Mouse (Mus musculus) MEL (cell line): Measurements from ENCODE around the gene Mtmr4. TPM values are rescaled to one million over a fixed set of nuclear protein-coding genes. Genes with fewer than 3 reads are reported as not detected.
A peak's percentile ranks its signal among the peaks of the same experiment; 100 is the strongest.

Source experiments
- DNase-seq: peaks from one replicate; pipeline ENCODE4 v3.0.0; 2011; ENCODE audit warnings: low read depth, low spot score
- H3K27ac ChIP-seq: 2 replicates; pipeline ENCODE4 v1.5.1; 2012; ENCODE audit warnings: low read depth, mild to moderate bottlenecking, control low read depth, low read length, moderate library complexity; ENCODE audit not compliant: control insufficient read depth
- H3K27me3 ChIP-seq, 2 experiments: fragments of 150-350 bp in 1 of 2; sonication (generic) in 1 of 2; 2 replicates each; pipeline ENCODE4 v1.6.1; 2012; ENCODE audit warnings: low read length in 2 of 2, mild to moderate bottlenecking in 2 of 2, improper control_type of control experiment in 1 of 2, moderate library complexity in 1 of 2; ENCODE audit not compliant: insufficient read depth in 2 of 2, control insufficient read depth in 1 of 2
- H3K36me3 ChIP-seq, 2 experiments: 2 replicates each; pipeline ENCODE4 v1.6.1; 2012 to 2014; ENCODE audit warnings: low read length in 2 of 2, improper control_type of control experiment in 1 of 2, inconsistent platforms in 1 of 2, mild to moderate bottlenecking in 1 of 2; ENCODE audit not compliant: insufficient read depth in 2 of 2, control insufficient read depth in 1 of 2
- H3K4me1 ChIP-seq, 2 experiments: fragments of 150-350 bp in 1 of 2; sonication (generic) in 1 of 2; 2 replicates each; pipeline ENCODE4 v1.6.1; 2012; ENCODE audit warnings: low read length in 2 of 2, improper control_type of control experiment in 1 of 2, mild to moderate bottlenecking in 1 of 2; ENCODE audit not compliant: insufficient read depth in 2 of 2, control insufficient read depth in 1 of 2
- H3K4me3 ChIP-seq, 2 experiments: fragments of 150-350 bp in 1 of 2; sonication (generic) in 1 of 2; 2 replicates each; pipeline ENCODE4 v1.5.1; 2012; ENCODE audit warnings: low read depth in 2 of 2, low read length in 2 of 2, mild to moderate bottlenecking in 2 of 2, moderate library complexity in 2 of 2, control low read depth in 1 of 2, improper control_type of control experiment in 1 of 2; ENCODE audit not compliant: control insufficient read depth in 1 of 2, insufficient read depth in 1 of 2
- H3K79me2 ChIP-seq: 2 replicates; pipeline ENCODE4 v1.6.1; 2012; ENCODE audit warnings: mild to moderate bottlenecking, low read length, moderate library complexity; ENCODE audit not compliant: control insufficient read depth, poor library complexity, insufficient read depth
- H3K9ac ChIP-seq: 2 replicates; pipeline ENCODE4 v1.6.1; 2012; ENCODE audit warnings: low read depth, mild to moderate bottlenecking, control low read depth, low read length, moderate library complexity; ENCODE audit not compliant: control insufficient read depth, poor library complexity, severe bottlenecking
- H3K9me3 ChIP-seq: fragments of 150-350 bp; sonication (generic); replicated peaks from 2 replicates; pipeline ENCODE4 v1.6.1; 2012; ENCODE audit warnings: mild to moderate bottlenecking, low read length, improper control_type of control experiment, moderate library complexity; ENCODE audit not compliant: insufficient read depth
- E2F4 ChIP-seq: IDR thresholded peaks from 2 replicates; pipeline ENCODE4 v1.6.1; 2011; ENCODE audit warnings: low read depth, low read length, improper control_type of control experiment, borderline replicate concordance
- EP300 ChIP-seq, 2 experiments: IDR thresholded peaks; 2 replicates each; pipeline ENCODE4 v1.6.1; 2011; ENCODE audit warnings: improper control_type of control experiment in 2 of 2, low read length in 2 of 2, low read depth in 1 of 2, mild to moderate bottlenecking in 1 of 2
- ETS1 ChIP-seq: IDR thresholded peaks from 2 replicates; pipeline ENCODE4 v1.6.1; 2012; ENCODE audit warnings: low read depth, mild to moderate bottlenecking, inconsistent platforms, low read length, improper control_type of control experiment, moderate library complexity
- GATA1 ChIP-seq: IDR thresholded peaks from 2 replicates; pipeline ENCODE4 v1.6.1; 2011; ENCODE audit warnings: low read depth, low read length, improper control_type of control experiment
- HCFC1 ChIP-seq: IDR thresholded peaks from 2 replicates; pipeline ENCODE4 v1.6.1; 2012; ENCODE audit warnings: low read depth, mild to moderate bottlenecking, inconsistent platforms, low read length, improper control_type of control experiment, moderate library complexity
- JUND ChIP-seq: IDR thresholded peaks from 2 replicates; pipeline ENCODE4 v1.6.1; 2011; ENCODE audit warnings: low read depth, mild to moderate bottlenecking, improper control_type of control experiment, low read length
- MAFK ChIP-seq: IDR thresholded peaks from 2 replicates; pipeline ENCODE4 v1.6.1; 2011; ENCODE audit warnings: low read depth, mild to moderate bottlenecking, low read length, improper control_type of control experiment, borderline replicate concordance
- MAX ChIP-seq: IDR thresholded peaks from 2 replicates; pipeline ENCODE4 v1.6.1; 2011; ENCODE audit warnings: low read length, improper control_type of control experiment
- MEF2A ChIP-seq: IDR thresholded peaks from 2 replicates; pipeline ENCODE4 v1.6.1; 2014; ENCODE audit warnings: low read depth, mild to moderate bottlenecking, inconsistent platforms, low read length, improper control_type of control experiment; ENCODE audit not compliant: poor library complexity, insufficient replicate concordance, severe bottlenecking; ENCODE audit errors: extremely low read depth
- MXI1 ChIP-seq: IDR thresholded peaks from 2 replicates; pipeline ENCODE4 v1.6.1; 2011; ENCODE audit warnings: mild to moderate bottlenecking, low read depth, low read length, improper control_type of control experiment
- MYC ChIP-seq: IDR thresholded peaks from 2 replicates; pipeline ENCODE4 v1.6.1; 2011; ENCODE audit warnings: low read depth, mild to moderate bottlenecking, low read length, improper control_type of control experiment, moderate library complexity
- NRF1 ChIP-seq: IDR thresholded peaks from 2 replicates; pipeline ENCODE4 v1.6.1; 2014; ENCODE audit warnings: low read depth, mild to moderate bottlenecking, inconsistent platforms, low read length, improper control_type of control experiment, moderate library complexity; ENCODE audit not compliant: poor library complexity, insufficient read depth, severe bottlenecking
- POLR2A ChIP-seq, 2 experiments: IDR thresholded peaks; 2 replicates each; pipeline ENCODE4 v1.6.1; 2011 to 2012; ENCODE audit warnings: low read length in 2 of 2, mild to moderate bottlenecking in 2 of 2, control low read depth in 1 of 2, improper control_type of control experiment in 1 of 2, low read depth in 1 of 2, moderate library complexity in 1 of 2; ENCODE audit not compliant: control insufficient read depth in 1 of 2, insufficient read depth in 1 of 2, poor library complexity in 1 of 2
- RAD21 ChIP-seq: IDR thresholded peaks from 2 replicates; pipeline ENCODE4 v1.6.1; 2011; ENCODE audit warnings: mild to moderate bottlenecking, low read depth, low read length, improper control_type of control experiment
- RCOR1 ChIP-seq: IDR thresholded peaks from 2 replicates; pipeline ENCODE4 v1.6.1; 2012; ENCODE audit warnings: low read depth, mild to moderate bottlenecking, inconsistent platforms, low read length, improper control_type of control experiment
- SIN3A ChIP-seq: IDR thresholded peaks from 2 replicates; pipeline ENCODE4 v1.6.1; 2012; ENCODE audit warnings: low read length, improper control_type of control experiment, inconsistent platforms
- TBP ChIP-seq: IDR thresholded peaks from 2 replicates; pipeline ENCODE4 v1.8.0; 2011; ENCODE audit warnings: low read depth, low read length, improper control_type of control experiment
- UBTF ChIP-seq: IDR thresholded peaks from 2 replicates; pipeline ENCODE4 v1.6.1; 2012; ENCODE audit warnings: low read depth, mild to moderate bottlenecking, inconsistent platforms, low read length, improper control_type of control experiment, moderate library complexity, borderline replicate concordance; ENCODE audit not compliant: insufficient read depth
- USF1 ChIP-seq: IDR thresholded peaks from 2 replicates; pipeline ENCODE4 v1.6.1; 2014; ENCODE audit warnings: low read depth, mild to moderate bottlenecking, inconsistent platforms, low read length, improper control_type of control experiment, moderate library complexity
- USF2 ChIP-seq, 2 experiments: IDR thresholded peaks; 2 replicates each; pipeline ENCODE4 v1.6.1; 2011 to 2012; ENCODE audit warnings: improper control_type of control experiment in 2 of 2, low read length in 2 of 2, borderline replicate concordance in 1 of 2, inconsistent platforms in 1 of 2, low read depth in 1 of 2, mild to moderate bottlenecking in 1 of 2; ENCODE audit not compliant: insufficient read depth in 1 of 2
- ZC3H11A ChIP-seq: IDR thresholded peaks from 2 replicates; pipeline ENCODE4 v1.6.1; 2012; ENCODE audit warnings: low read depth, mild to moderate bottlenecking, inconsistent platforms, low read length, improper control_type of control experiment
- ZKSCAN1 ChIP-seq: IDR thresholded peaks from 2 replicates; pipeline ENCODE4 v1.6.1; 2012; ENCODE audit warnings: low read depth, mild to moderate bottlenecking, inconsistent platforms, low read length, improper control_type of control experiment, moderate library complexity
- ZNF384 ChIP-seq: IDR thresholded peaks from 2 replicates; pipeline ENCODE4 v1.6.1; 2012; ENCODE audit warnings: low read depth, mild to moderate bottlenecking, inconsistent platforms, low read length, improper control_type of control experiment
- polyA plus RNA-seq, 2 experiments: library from polyadenylated mRNA; stranded (reverse) in 1 of 2; unstranded in 1 of 2; fragments of >175 nt in 1 of 2; fragments of >200 nt in 1 of 2; gene quantifications; 2 replicates each; pipeline versions ENCODE4 v1.2.1 to v1.2.4; 2012; ENCODE audit warnings: low replicate concordance in 2 of 2, low read depth in 1 of 2; ENCODE audit not compliant: insufficient read length in 2 of 2, insufficient read depth in 1 of 2, missing spikeins in 1 of 2
- total RNA-seq: library from RNA; depleted of rRNA; stranded (reverse); fragments of 300-350 nt; gene quantifications from 2 replicates; pipeline ENCODE4 v1.2.3, GENCODE M21; 2012

Mtmr4 gene
- total and polyA plus RNA-seq, 3 experiments = 25.9 to 32.4 TPM; not detected in 1

DNA sequence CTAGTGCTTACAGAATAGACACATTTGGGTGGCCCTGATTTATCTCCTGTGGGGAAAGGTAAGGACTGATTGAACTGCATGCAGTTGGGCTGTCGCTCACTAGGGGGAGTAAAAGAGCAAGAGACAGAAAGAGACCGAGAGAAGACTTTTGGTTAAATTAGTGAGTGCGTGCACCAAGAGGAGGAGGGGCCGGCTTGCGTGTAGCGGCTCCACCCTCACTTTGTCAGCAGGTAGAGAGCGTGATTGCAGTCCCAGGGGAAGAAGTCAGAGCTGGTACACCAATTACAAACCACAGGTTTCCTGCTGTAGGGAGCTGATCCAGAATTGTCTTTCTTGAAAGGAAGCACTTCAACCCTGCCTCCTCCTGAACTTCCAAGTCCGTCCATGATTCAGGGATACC lies 70.4 kb downstream of the Mtmr4 start, which contains the start of gene Rnf43 (continued):
- 0 out of 4 replicates have a peak, but pooled peaks of 1 of the 2 experiments have one; percentile 3 for TF ChIP-seq EP300 (IDR thresholded peaks at IDR 0.05; ENCODE audit: low read depth in 1 of 2, low read length in 2 of 2)
- TF ChIP-seq MAX = 0 out of 2 replicates have a peak, but pooled peaks have one; percentile 26
- no peak for TF ChIP-seq MAFK
- no peak for TF ChIP-seq JUND
- peak; percentile 40; the same call in 1 of the 2 replicates for TF ChIP-seq TBP
- no peak for TF ChIP-seq NRF1
- peak; percentile 82; the same call in 1 of the 2 replicates for TF ChIP-seq MYC
- no peak for TF ChIP-seq ZNF384
- TF ChIP-seq USF1 = no peak
- peak; percentile 99 for TF ChIP-seq ZC3H11A
- no peak for TF ChIP-seq USF2 (IDR thresholded peaks at IDR 0.05; ENCODE audit: borderline replicate concordance in 1 of 2, insufficient read depth in 1 of 2, low read depth in 1 of 2, low read length in 2 of 2)
- no peak for TF ChIP-seq ZKSCAN1
- TF ChIP-seq, all 39 proteins: peak for 15

DNA sequence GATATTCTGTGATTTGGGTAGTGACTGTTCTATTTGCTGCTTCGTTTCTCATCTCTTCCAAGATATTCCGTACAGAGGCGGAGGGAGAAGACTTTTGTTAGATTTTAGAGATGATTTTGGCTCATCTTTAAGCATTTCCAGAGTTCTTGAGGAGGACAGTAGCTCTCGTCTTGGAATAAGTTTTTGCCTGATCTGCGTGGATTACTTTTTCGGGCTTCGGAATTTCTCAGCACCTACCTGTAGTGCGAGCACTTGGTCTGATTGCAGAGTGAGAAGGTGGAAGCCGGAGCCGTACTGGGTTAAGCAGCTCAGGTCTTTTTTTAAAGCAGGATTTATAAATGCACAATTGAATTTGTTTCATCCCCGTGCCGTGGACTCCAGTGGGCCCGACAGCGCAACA lies 70.9 kb downstream of the Mtmr4 start:
- H3K9ac ChIP-seq = peak overlapping the region; percentile 30
- peaks cover 6 to 11% of the 10 kb centered on the region in 2 experiments for H3K27me3 ChIP-seq
- H3K4me1 ChIP-seq = peaks cover under 1 to 4% of the 10 kb centered on the region in 2 experiments; a peak in 2 of 4 replicates
- H3K79me2 ChIP-seq = peaks cover 16% of the 10 kb centered on the region
- H3K9me3 ChIP-seq = no peaks in the 10 kb centered on the region
- peaks cover 0 to 8% of the 10 kb centered on the region in 2 experiments; a peak in 2 of 4 replicates for H3K36me3 ChIP-seq
- no peak for DNase-seq
- H3K27ac ChIP-seq = no peak overlapping the region
- peak overlapping the region; percentile 40 to 48 for H3K4me3 ChIP-seq
- TF ChIP-seq UBTF = no peak
- TF ChIP-seq EP300 (IDR thresholded peaks at IDR 0.05; ENCODE audit: low read depth in 1 of 2, low read length in 2 of 2) = no peak
- no peak for TF ChIP-seq USF2 (IDR thresholded peaks at IDR 0.05; ENCODE audit: borderline replicate concordance in 1 of 2, insufficient read depth in 1 of 2, low read depth in 1 of 2, low read length in 2 of 2)
- no peak for TF ChIP-seq RAD21
- TF ChIP-seq MEF2A = no peak
- no peak for TF ChIP-seq MYC
- no peak for TF ChIP-seq E2F4
- no peak for TF ChIP-seq JUND
- no peak for TF ChIP-seq ZKSCAN1
- no peak for TF ChIP-seq SIN3A
- TF ChIP-seq MXI1 = no peak
- no peak for TF ChIP-seq RCOR1
- no peak for TF ChIP-seq MAFK
- TF ChIP-seq ETS1 = no peak
- no peak for TF ChIP-seq POLR2A (IDR thresholded peaks at IDR 0.05; ENCODE audit: control insufficient read depth in 1 of 2, insufficient read depth in 1 of 2, low read depth in 1 of 2, low read length in 2 of 2, poor library complexity in 1 of 2)
- TF ChIP-seq HCFC1 = no peak
- no peak for TF ChIP-seq GATA1
